Mouse (Mus musculus): ENCODE measurements at regions not wholly inside any gene's neighbourhood (a gene's known extent, or its start where the extent isn't known, plus 50 kb on each side); places are given as distances from the start of the nearest gene placed in this dataset.

DNA sequence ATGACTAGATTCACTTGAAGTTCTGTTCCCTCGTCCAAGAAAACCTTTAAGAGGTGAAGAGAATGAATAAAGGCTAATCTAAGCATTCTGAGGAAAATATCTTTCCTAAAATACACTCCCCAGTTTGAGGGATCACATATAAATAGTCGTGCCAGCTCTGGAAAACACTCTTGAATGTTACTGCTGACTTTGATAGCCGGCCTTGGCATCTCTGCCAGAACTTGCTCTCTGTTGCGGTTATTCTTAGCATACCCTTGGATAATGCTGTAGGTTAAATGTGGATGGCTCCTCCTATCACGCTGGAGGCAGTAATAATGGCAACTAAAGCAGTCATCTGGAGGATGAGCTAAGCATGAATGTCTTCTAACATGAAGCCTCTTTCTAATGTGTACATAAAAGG is 363.6 kb upstream of the Adgrl2 start:
- TF ChIP-seq POLR2A (IDR thresholded peaks at IDR 0.05; ENCODE audit: insufficient read depth, low read depth, low read length) (no peak), EP300 (IDR thresholded peaks at IDR 0.05; ENCODE audit: insufficient read depth, low read depth, low read length) (no peak)
